Mouse (Mus musculus) myocyte (in vitro differentiated cells): ENCODE measurements around the gene Mpc1.

Experiments used
- CEBPB ChIP-seq: IDR thresholded peaks from 2 replicates; pipeline ENCODE4 v1.6.1; 2011; ENCODE audit warnings: mild to moderate bottlenecking, moderate library complexity; ENCODE audit not compliant: poor library complexity, insufficient read depth, severe bottlenecking
- E2F4 ChIP-seq: IDR thresholded peaks from one replicate; pipeline ENCODE4 v1.6.1; 2011; ENCODE audit warnings: mild to moderate bottlenecking, control low read depth, moderate library complexity; ENCODE audit not compliant: insufficient read depth
- MAX ChIP-seq: IDR thresholded peaks from one replicate; pipeline ENCODE4 v1.6.1; 2011; ENCODE audit warnings: low read depth, mild to moderate bottlenecking, control low read depth
- MYOD1 ChIP-seq, 3 experiments: IDR thresholded peaks; one replicate each; pipeline ENCODE4 v1.6.1; 2011; ENCODE audit warnings: control low read depth in 2 of 3, low read depth in 2 of 3, mild to moderate bottlenecking in 2 of 3, moderate library complexity in 1 of 3; ENCODE audit not compliant: insufficient read length in 2 of 3, control insufficient read depth in 1 of 3
- MYOG ChIP-seq, 3 experiments: IDR thresholded peaks; one replicate each; pipeline ENCODE4 v1.6.1; 2011; ENCODE audit warnings: control low read depth in 2 of 3, low read depth in 2 of 3, mild to moderate bottlenecking in 2 of 3; ENCODE audit not compliant: insufficient read length in 2 of 3, control insufficient read depth in 1 of 3, insufficient read depth in 1 of 3
- POLR2A ChIP-seq: IDR thresholded peaks from one replicate; pipeline ENCODE4 v1.6.1; 2011; ENCODE audit warnings: low read depth, mild to moderate bottlenecking, control low read depth, moderate library complexity; ENCODE audit not compliant: insufficient read length
- POLR2AphosphoS2 ChIP-seq: IDR thresholded peaks from one replicate; pipeline ENCODE4 v1.6.1; 2011; ENCODE audit warnings: low read depth, control low read depth; ENCODE audit not compliant: insufficient read length
- REST ChIP-seq: IDR thresholded peaks from one replicate; pipeline ENCODE4 v1.6.1; 2011; ENCODE audit warnings: mild to moderate bottlenecking, control low read depth, moderate library complexity; ENCODE audit not compliant: insufficient read depth, insufficient read length
- TCF12 ChIP-seq: IDR thresholded peaks from one replicate; pipeline ENCODE4 v1.6.1; 2011; ENCODE audit warnings: mild to moderate bottlenecking, control low read depth; ENCODE audit not compliant: poor library complexity, insufficient read depth, severe bottlenecking
- TCF3 ChIP-seq: IDR thresholded peaks from one replicate; pipeline ENCODE4 v1.6.1; 2011; ENCODE audit warnings: low read depth, control low read depth; ENCODE audit not compliant: insufficient read length
- USF1 ChIP-seq: IDR thresholded peaks from one replicate; pipeline ENCODE4 v1.6.1; 2011; ENCODE audit warnings: low read depth, mild to moderate bottlenecking, control low read depth, moderate library complexity

DNA sequence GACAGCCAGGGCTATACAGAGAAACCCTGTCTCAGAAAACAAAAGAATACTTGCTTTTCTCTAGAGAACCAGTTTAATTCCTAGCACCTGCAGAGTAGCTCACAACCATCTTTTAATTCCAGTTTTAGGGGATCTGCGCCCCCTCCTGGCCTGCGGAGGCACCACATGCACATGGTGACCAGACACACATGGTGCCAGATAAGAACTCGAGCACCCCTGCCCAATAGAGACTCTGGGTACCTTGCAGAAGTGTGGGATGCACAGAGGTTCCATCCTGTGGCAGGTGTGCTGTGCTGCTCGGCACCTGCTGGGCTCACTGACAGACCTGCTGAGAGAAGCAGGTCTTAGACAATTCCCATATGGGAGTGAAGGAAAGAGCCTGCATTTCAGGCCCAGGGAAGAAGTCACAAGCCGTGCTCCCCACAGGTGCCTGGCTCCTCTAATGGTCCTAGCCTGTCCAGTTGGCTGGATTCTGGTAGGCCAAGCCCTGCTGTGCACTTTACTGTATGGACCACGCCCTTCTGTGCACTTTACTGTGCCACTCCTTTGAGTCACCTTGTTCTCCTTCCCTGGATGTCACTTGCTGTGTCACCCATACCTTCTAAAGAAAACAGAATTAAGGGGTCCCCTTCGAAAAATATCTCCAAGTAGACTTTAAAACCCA, 45.9 kb downstream of the Mpc1 start:
- TF ChIP-seq E2F4 (no peak), POLR2A (no peak), MAX (no peak), MYOG (IDR thresholded peaks at IDR 0.05; ENCODE audit: control insufficient read depth in 1 of 3, insufficient read depth in 1 of 3, insufficient read length in 2 of 3, low read depth in 2 of 3) (no peak), REST (no peak), TCF3 (no peak), CEBPB (no peak), POLR2AphosphoS2 (no peak), TCF12 (no peak), USF1 (no peak), MYOD1 (IDR thresholded peaks at IDR 0.05; ENCODE audit: control insufficient read depth in 1 of 3, insufficient read length in 2 of 3, low read depth in 2 of 3) (no peak)
